Mouse (Mus musculus) E14TG2a.4 (cell line): ENCODE measurements around the gene Bhmt.

Experiments used
- CTCF ChIP-seq: conservative IDR thresholded peaks from 2 replicates; pipeline ENCODE4 v1.5.1; 2014; ENCODE audit warnings: low read length
- NANOG ChIP-seq: IDR thresholded peaks from 2 replicates; pipeline ENCODE4 v1.6.1; 2014; ENCODE audit warnings: borderline replicate concordance, low read length, mixed read lengths
- POU5F1 ChIP-seq: IDR thresholded peaks from 2 replicates; pipeline ENCODE4 v1.6.1; 2014; ENCODE audit warnings: low read length, borderline replicate concordance

- TF ChIP-seq CTCF (no peak), NANOG (no peak), POU5F1 (no peak)
Measured at GRCm38 (mm10) chr13:93613771-93614170, 24.0 kb downstream of the Bhmt start.
